Comparison of ENCODE assay signal across 9 mouse cellular contexts in genomic region chr11:116005701-116006419, GRCm38 (mm10). TPM values are rescaled to one million over a fixed set of nuclear protein-coding genes. Genes with fewer than 3 reads are reported as not detected.
DNase-seq lines count a peak whose midpoint lies in the region; ATAC-seq and TF ChIP-seq lines count a peak whose summit lies in the region.
"Had no signal": no experiment of that assay in that cellular context is flagged by ENCODE, and none has a peak within 500 bp of the region (broad histone marks: within the 10 kb centered on the region; RNA-seq: fewer than 3 reads in every experiment).

No protein-coding gene starts in this region.

- no peaks in the 10 kb centered on the region for H3K27me3 ChIP-seq in heart, embryonic 15.5 days
- H3K27me3 ChIP-seq in embryonic facial prominence, embryonic 10.5 days (replicated peaks; ENCODE audit: low read depth, poor library complexity, severe bottlenecking): no peaks in the 10 kb centered on the region
- H3K27me3 ChIP-seq in hindbrain, postnatal 0 days (ENCODE audit: insufficient read depth, low read length): no peaks in the 10 kb centered on the region
- no peaks in the 10 kb centered on the region for H3K27me3 ChIP-seq in midbrain, embryonic 14.5 days (ENCODE audit: control insufficient read depth, insufficient read depth, low read length)

- H3K9ac ChIP-seq in heart, embryonic 15.5 days: peak overlapping the region; percentile 66
- H3K9ac ChIP-seq in hindbrain, postnatal 0 days (replicated peaks; ENCODE audit: low read length): no peak overlapping the region
- no peak overlapping the region for H3K9ac ChIP-seq in midbrain, embryonic 14.5 days (replicated peaks; ENCODE audit: low read length)

- no peak for TF ChIP-seq CTCF in hindbrain, postnatal 0 days (IDR thresholded peaks at IDR 0.05; ENCODE audit: low read depth)

- peak overlapping the region; percentile 83 for H3K27ac ChIP-seq in heart, embryonic 15.5 days
- peak overlapping the region; percentile 83 for H3K27ac ChIP-seq in embryonic facial prominence, embryonic 10.5 days (replicated peaks)
- no peak overlapping the region for H3K27ac ChIP-seq in hindbrain, postnatal 0 days
- H3K27ac ChIP-seq in midbrain, embryonic 14.5 days (replicated peaks; ENCODE audit: low read depth, low read length): no peak overlapping the region

- WGBS in heart, embryonic 15.5 days: 70% methylated on average over 9 of the region's 9 CpGs
- WGBS in embryonic facial prominence, embryonic 10.5 days: 62% methylated on average over 9 of the region's 9 CpGs
- WGBS in hindbrain, postnatal 0 days: 63% methylated on average over 9 of the region's 9 CpGs
- WGBS in midbrain, embryonic 14.5 days: 65% methylated on average over 9 of the region's 9 CpGs

- H3K4me1 ChIP-seq in heart, embryonic 15.5 days (replicated peaks): peaks cover 19% of the 10 kb centered on the region
- peaks cover 39% of the 10 kb centered on the region for H3K4me1 ChIP-seq in embryonic facial prominence, embryonic 10.5 days
- peaks cover 8% of the 10 kb centered on the region for H3K4me1 ChIP-seq in hindbrain, postnatal 0 days (ENCODE audit: insufficient read depth, low read length)
- H3K4me1 ChIP-seq in midbrain, embryonic 14.5 days (ENCODE audit: control insufficient read depth, insufficient read depth, low read length): peaks cover 14% of the 10 kb centered on the region; the same call in 1 of the 2 replicates

- peak overlapping the region; percentile 86 for H3K4me2 ChIP-seq in heart, embryonic 15.5 days
- H3K4me2 ChIP-seq in hindbrain, postnatal 0 days (ENCODE audit: low read depth, low read length): peak overlapping the region; percentile 64
- H3K4me2 ChIP-seq in midbrain, embryonic 14.5 days (ENCODE audit: low read length): peak overlapping the region; percentile 62; the same call in 1 of the 2 replicates

- DNase-seq in heart, postnatal 36 days: no peak
- DNase-seq in embryonic facial prominence, embryonic 10.5 days (ENCODE audit: low spot score): no peak
- DNase-seq in hindbrain, postnatal 0 days (ENCODE audit: low spot score): no peak
- DNase-seq in midbrain, embryonic 14.5 days: no peak
- no peak for DNase-seq in embryo, embryonic 9.5 days (ENCODE audit: extremely low spot score)
- no peak for DNase-seq in spleen, postnatal 14 days (ENCODE audit: low spot score in 2 of 2)
- no peak for DNase-seq in cerebellum, adult 9-11 months
- DNase-seq: thymus, postnatal 25 days had no signal

- H3K36me3 ChIP-seq in heart, embryonic 15.5 days: peaks cover 21% of the 10 kb centered on the region
- peaks cover 50% of the 10 kb centered on the region for H3K36me3 ChIP-seq in embryonic facial prominence, embryonic 10.5 days (replicated peaks)
- H3K36me3 ChIP-seq in hindbrain, postnatal 0 days (ENCODE audit: insufficient read depth, low read length): no peaks in the 10 kb centered on the region
- H3K36me3 ChIP-seq in midbrain, embryonic 14.5 days (ENCODE audit: control insufficient read depth, insufficient read depth, low read length): no peaks in the 10 kb centered on the region

- H3K4me3 ChIP-seq in heart, embryonic 15.5 days: peak overlapping the region; percentile 41
- H3K4me3 ChIP-seq in embryonic facial prominence, embryonic 10.5 days: peak overlapping the region; percentile 60
- H3K4me3 ChIP-seq in hindbrain, postnatal 0 days (ENCODE audit: low read length): no peak overlapping the region
- no peak overlapping the region for H3K4me3 ChIP-seq in midbrain, embryonic 14.5 days (replicated peaks; ENCODE audit: low read depth, low read length)

- intact Hi-C loops in heart, postnatal 36 days (cut with DNase I): no loop called here

- ATAC-seq in heart, embryonic 15.5 days (replicated peaks; ENCODE audit: insufficient number of reproducible peaks, insufficient read depth, low FRiP score, low read depth): no peak
- no peak for ATAC-seq in hindbrain, postnatal 0 days
- 0 out of 2 replicates have a peak, but pooled peaks have one; percentile 24 for ATAC-seq in midbrain, embryonic 14.5 days (ENCODE audit: low FRiP score, low TSS enrichment)

- H3K9me3 ChIP-seq in heart, embryonic 15.5 days (replicated peaks): no peaks in the 10 kb centered on the region
- H3K9me3 ChIP-seq in embryonic facial prominence, embryonic 10.5 days: no peaks in the 10 kb centered on the region
- no peaks in the 10 kb centered on the region for H3K9me3 ChIP-seq in hindbrain, postnatal 0 days (ENCODE audit: low read length)
- H3K9me3 ChIP-seq in midbrain, embryonic 14.5 days (ENCODE audit: control insufficient read depth, low read length): no peaks in the 10 kb centered on the region

RNA-seq across cellular contexts. Expression of gene Galk1, which starts 6.7 kb away (rescaled TPM):
- 120 and 147 TPM in 2 replicates for polyA plus RNA-seq in heart, embryonic 15.5 days (2015; fragmentation: Nextera tagmentation; extraction: Ambion mirVana)
- total RNA-seq in heart, postnatal 36 days (2021): 10 to 100 TPM; 12.8 to 19.3 TPM
- 212 and 216 TPM in 2 replicates for polyA plus RNA-seq in embryonic facial prominence, embryonic 10.5 days (2016; fragmentation: Nextera tagmentation; extraction: Ambion mirVana)
- total RNA-seq in hindbrain, postnatal 0 days (2014; rRNA removed): 51.5 and 52.3 TPM in 2 replicates
- polyA plus RNA-seq in hindbrain, postnatal 0 days (2015; fragmentation: Nextera tagmentation; extraction: Ambion mirVana): 60.3 and 61.7 TPM in 2 replicates
- 32.5 and 39.3 TPM in 2 replicates for polyA plus RNA-seq in midbrain, embryonic 14.5 days (2014; fragmentation: Nextera tagmentation; extraction: Ambion mirVana)

RNA-seq across cellular contexts. Expression of gene H3f3b, which starts 21.9 kb away (rescaled TPM):
- polyA plus RNA-seq in heart, embryonic 15.5 days (2015; fragmentation: Nextera tagmentation; extraction: Ambion mirVana): 648 and 727 TPM in 2 replicates
- total RNA-seq in heart, postnatal 36 days (2021): 100 to 1,000 TPM; 136 to 158 TPM
- 1,824 and 1,981 TPM in 2 replicates for polyA plus RNA-seq in embryonic facial prominence, embryonic 10.5 days (2016; fragmentation: Nextera tagmentation; extraction: Ambion mirVana)
- total RNA-seq in hindbrain, postnatal 0 days (2014; rRNA removed): 603 and 627 TPM in 2 replicates
- 2,179 and 2,253 TPM in 2 replicates for polyA plus RNA-seq in hindbrain, postnatal 0 days (2015; fragmentation: Nextera tagmentation; extraction: Ambion mirVana)
- 2,683 and 2,948 TPM in 2 replicates for polyA plus RNA-seq in midbrain, embryonic 14.5 days (2014; fragmentation: Nextera tagmentation; extraction: Ambion mirVana)

RNA-seq across cellular contexts. Expression of gene Unk, which starts 24.3 kb away (rescaled TPM):
- 19.5 and 27.3 TPM in 2 replicates for polyA plus RNA-seq in heart, embryonic 15.5 days (2015; fragmentation: Nextera tagmentation; extraction: Ambion mirVana)
- total RNA-seq in heart, postnatal 36 days (2021): 1 to 10 TPM; 8.0 to 8.4 TPM
- 49.4 and 50.9 TPM in 2 replicates for polyA plus RNA-seq in embryonic facial prominence, embryonic 10.5 days (2016; fragmentation: Nextera tagmentation; extraction: Ambion mirVana)
- total RNA-seq in hindbrain, postnatal 0 days (2014; rRNA removed): 47.1 and 50.2 TPM in 2 replicates
- polyA plus RNA-seq in hindbrain, postnatal 0 days (2015; fragmentation: Nextera tagmentation; extraction: Ambion mirVana): 22.8 and 24.5 TPM in 2 replicates
- polyA plus RNA-seq in midbrain, embryonic 14.5 days (2014; fragmentation: Nextera tagmentation; extraction: Ambion mirVana): 26.5 and 33.0 TPM in 2 replicates

RNA-seq across cellular contexts. Expression of gene Itgb4, which starts 31.4 kb away (rescaled TPM):
- 1.2 and 3.9 TPM in 2 replicates for polyA plus RNA-seq in heart, embryonic 15.5 days (2015; fragmentation: Nextera tagmentation; extraction: Ambion mirVana)
- total RNA-seq in heart, postnatal 36 days (2021): 1 to 10 TPM; 2.6 to 3.4 TPM
- polyA plus RNA-seq in embryonic facial prominence, embryonic 10.5 days (2016; fragmentation: Nextera tagmentation; extraction: Ambion mirVana): 1.1 and 1.5 TPM in 2 replicates
- total RNA-seq in hindbrain, postnatal 0 days (2014; rRNA removed): 1.7 and 3.1 TPM in 2 replicates
- polyA plus RNA-seq in hindbrain, postnatal 0 days (2015; fragmentation: Nextera tagmentation; extraction: Ambion mirVana): 2.2 and 2.8 TPM in 2 replicates
- polyA plus RNA-seq in midbrain, embryonic 14.5 days (2014; fragmentation: Nextera tagmentation; extraction: Ambion mirVana): 0.43 and 0.68 TPM in 2 replicates

Comparison
In these comparisons a context has a peak if more than half of its experiments do, and no peak if none do; other contexts are left out.
1. H3K27ac ChIP-seq: peak in heart, embryonic 15.5 days (single experiment) and embryonic facial prominence, embryonic 10.5 days (single experiment); none in hindbrain, postnatal 0 days (single experiment) and midbrain, embryonic 14.5 days (single experiment).
2. H3K4me3 ChIP-seq: peak in heart, embryonic 15.5 days (single experiment) and embryonic facial prominence, embryonic 10.5 days (single experiment); none in hindbrain, postnatal 0 days (single experiment) and midbrain, embryonic 14.5 days (single experiment).
3. Peak in every context shown above with its lines, with median percentiles within 50 percentile points of each other: H3K4me2 ChIP-seq.